23 mouse cellular contexts compared by ENCODE assay signal in the genomic region with DNA sequence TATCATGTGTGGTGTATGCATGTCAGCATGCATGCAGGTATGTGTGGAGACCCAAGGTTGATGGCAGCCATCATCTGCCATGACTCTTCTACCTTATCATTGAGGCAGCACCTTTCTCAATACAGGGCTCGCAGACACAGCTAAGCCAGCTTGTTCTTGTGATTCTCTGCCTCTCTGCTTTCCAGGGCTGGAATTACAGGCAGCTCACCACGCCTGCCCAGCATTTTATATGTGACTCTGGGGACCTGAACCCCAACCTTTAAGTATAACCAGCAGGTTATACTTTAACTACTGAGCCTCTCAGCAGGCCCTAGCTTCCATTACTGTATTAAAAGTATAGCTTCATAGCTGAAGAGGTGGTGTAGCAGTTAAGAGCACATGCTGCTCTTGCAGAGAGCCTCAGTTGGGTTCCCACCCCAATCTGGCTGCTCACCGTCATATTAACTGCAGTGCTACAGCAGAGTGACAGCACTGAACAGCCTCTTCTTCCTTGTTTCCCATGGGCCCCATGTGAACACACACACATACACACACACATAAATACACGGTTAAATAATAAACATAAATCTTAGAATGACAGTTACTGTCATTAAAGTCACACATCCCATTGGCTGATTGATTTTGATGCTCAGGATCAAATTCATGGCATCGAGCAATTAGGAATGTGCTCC.
DNase-seq lines count a peak whose midpoint lies in the region; ATAC-seq lines count a peak whose summit lies in the region.
"Had no signal": no experiment of that assay in that cellular context is flagged by ENCODE, and none has a peak within 500 bp of the region (broad histone marks: within the 10 kb centered on the region; RNA-seq: fewer than 3 reads in every experiment).

No protein-coding gene starts in this region.

- H3K36me3 ChIP-seq in heart, embryonic 11.5 days (ENCODE audit: control insufficient read depth, insufficient read depth, low read length) = no peaks in the 10 kb centered on the region
- H3K36me3 ChIP-seq in kidney, embryonic 16.5 days (ENCODE audit: insufficient read depth, low read length) = no peaks in the 10 kb centered on the region
- H3K36me3 ChIP-seq in neural tube, embryonic 13.5 days = no peaks in the 10 kb centered on the region
- H3K36me3 ChIP-seq: forebrain, embryonic 10.5 days; heart, embryonic 12.5 days; heart, embryonic 15.5 days; hindbrain, embryonic 10.5 days; hindbrain, embryonic 13.5 days had no signal

- no peak for ATAC-seq in heart, embryonic 11.5 days (replicated peaks; ENCODE audit: insufficient number of reproducible peaks, low FRiP score, low TSS enrichment)
- peak; percentile 63 for ATAC-seq in kidney, embryonic 16.5 days (ENCODE audit: low FRiP score, low TSS enrichment)
- ATAC-seq in neural tube, embryonic 13.5 days (ENCODE audit: low read depth) = peak; percentile 71
- ATAC-seq: activated CD4-positive, CD25-positive, alpha-beta regulatory T cell, adult 4 months; forebrain, embryonic 13.5 days; forebrain, embryonic 16.5 days had no signal

- no peaks in the 10 kb centered on the region for H3K27me3 ChIP-seq in heart, embryonic 11.5 days (ENCODE audit: control insufficient read depth, insufficient read depth, low read length)
- no peaks in the 10 kb centered on the region for H3K27me3 ChIP-seq in kidney, embryonic 16.5 days (ENCODE audit: insufficient read depth, low read length)
- no peaks in the 10 kb centered on the region for H3K27me3 ChIP-seq in neural tube, embryonic 13.5 days
- H3K27me3 ChIP-seq: forebrain, embryonic 13.5 days; heart, embryonic 12.5 days; heart, embryonic 15.5 days; hindbrain, embryonic 13.5 days had no signal

- peaks cover 10% of the 10 kb centered on the region for H3K4me1 ChIP-seq in heart, embryonic 11.5 days (ENCODE audit: control insufficient read depth, insufficient read depth, low read length)
- H3K4me1 ChIP-seq in kidney, embryonic 16.5 days (ENCODE audit: insufficient read depth, low read length) = peaks cover 7% of the 10 kb centered on the region; the same call in 1 of the 2 replicates
- no peaks in the 10 kb centered on the region for H3K4me1 ChIP-seq in neural tube, embryonic 13.5 days (replicated peaks)
- H3K4me1 ChIP-seq: forebrain, embryonic 10.5 days; forebrain, embryonic 13.5 days; heart, embryonic 15.5 days; hindbrain, embryonic 10.5 days had no signal

- no peaks in the 10 kb centered on the region for H3K9me3 ChIP-seq in heart, embryonic 11.5 days (replicated peaks; ENCODE audit: control insufficient read depth, low read length)
- H3K9me3 ChIP-seq in kidney, embryonic 16.5 days (ENCODE audit: low read length) = no peaks in the 10 kb centered on the region
- no peaks in the 10 kb centered on the region for H3K9me3 ChIP-seq in neural tube, embryonic 13.5 days
- H3K9me3 ChIP-seq: forebrain, embryonic 10.5 days; forebrain, embryonic 13.5 days; heart, embryonic 12.5 days; heart, embryonic 15.5 days; hindbrain, embryonic 10.5 days; hindbrain, embryonic 13.5 days had no signal

- peak; percentile 58 for DNase-seq in heart, adult 11 months
- no peak for DNase-seq in kidney, postnatal 4 days
- DNase-seq in neural tube, embryonic 10.5 days (ENCODE audit: extremely low spot score, low spot score) = no peak
- DNase-seq in left cerebral cortex, postnatal 14 days (ENCODE audit: low spot score in 2 of 2) = no peak
- DNase-seq: adrenal gland, postnatal 10 days; adrenal gland, postnatal 36 days; cerebellum, adult 18-20 months; cerebellum, adult 9-10 months; gastrocnemius, postnatal 10 days; gastrocnemius, postnatal 36 days; heart, postnatal 10 days; heart, postnatal 36 days had no signal

- H3K4me2 ChIP-seq in heart, embryonic 11.5 days = no peak overlapping the region
- no peak overlapping the region for H3K4me2 ChIP-seq in kidney, embryonic 16.5 days (replicated peaks; ENCODE audit: low read depth, low read length)
- no peak overlapping the region for H3K4me2 ChIP-seq in neural tube, embryonic 13.5 days
- H3K4me2 ChIP-seq: forebrain, embryonic 13.5 days; heart, embryonic 12.5 days; heart, embryonic 15.5 days; hindbrain, embryonic 13.5 days had no signal

- intact Hi-C loops in left cerebral cortex, postnatal 14 days (cut with DNase I) = no loop called here

- H3K9ac ChIP-seq in heart, embryonic 11.5 days (ENCODE audit: low read depth, low read length) = no peak overlapping the region
- H3K9ac ChIP-seq in kidney, embryonic 16.5 days (replicated peaks; ENCODE audit: low read length) = no peak overlapping the region
- no peak overlapping the region for H3K9ac ChIP-seq in neural tube, embryonic 13.5 days
- H3K9ac ChIP-seq: forebrain, embryonic 13.5 days; heart, embryonic 12.5 days; heart, embryonic 15.5 days; hindbrain, embryonic 13.5 days had no signal

- 81% methylated on average over 5 of the region's 5 CpGs for WGBS in heart, embryonic 11.5 days (ENCODE audit: insufficient replicate concordance)
- WGBS in kidney, embryonic 16.5 days = 65% methylated on average over 5 of the region's 5 CpGs
- 51% methylated on average over 5 of the region's 5 CpGs for WGBS in neural tube, embryonic 13.5 days

- no peak overlapping the region for H3K4me3 ChIP-seq in heart, embryonic 11.5 days (ENCODE audit: low read depth, low read length)
- H3K4me3 ChIP-seq in kidney, embryonic 16.5 days (ENCODE audit: low read length) = no peak overlapping the region
- H3K4me3 ChIP-seq in neural tube, embryonic 13.5 days = no peak overlapping the region
- H3K4me3 ChIP-seq: forebrain, embryonic 10.5 days; forebrain, embryonic 13.5 days; heart, embryonic 12.5 days; heart, embryonic 15.5 days; hindbrain, embryonic 10.5 days; hindbrain, embryonic 13.5 days had no signal

- no peak overlapping the region for H3K27ac ChIP-seq in heart, embryonic 11.5 days (ENCODE audit: low read depth, low read length)
- H3K27ac ChIP-seq in kidney, embryonic 16.5 days (ENCODE audit: low read length) = no peak overlapping the region
- no peak overlapping the region for H3K27ac ChIP-seq in neural tube, embryonic 13.5 days (replicated peaks)
- H3K27ac ChIP-seq: forebrain, embryonic 10.5 days; forebrain, embryonic 13.5 days; heart, embryonic 15.5 days; hindbrain, embryonic 10.5 days; hindbrain, embryonic 13.5 days had no signal
